Mouse (Mus musculus) yolk sac, embryonic 10.5 days (tissue): ENCODE results near the gene Zmym4.

ENCODE experiments used
- DNase-seq: peaks from one replicate; pipeline ENCODE4 v3.0.0-alpha.2; 2017; ENCODE audit warnings: low spot score

Zmym4 gene

DNA sequence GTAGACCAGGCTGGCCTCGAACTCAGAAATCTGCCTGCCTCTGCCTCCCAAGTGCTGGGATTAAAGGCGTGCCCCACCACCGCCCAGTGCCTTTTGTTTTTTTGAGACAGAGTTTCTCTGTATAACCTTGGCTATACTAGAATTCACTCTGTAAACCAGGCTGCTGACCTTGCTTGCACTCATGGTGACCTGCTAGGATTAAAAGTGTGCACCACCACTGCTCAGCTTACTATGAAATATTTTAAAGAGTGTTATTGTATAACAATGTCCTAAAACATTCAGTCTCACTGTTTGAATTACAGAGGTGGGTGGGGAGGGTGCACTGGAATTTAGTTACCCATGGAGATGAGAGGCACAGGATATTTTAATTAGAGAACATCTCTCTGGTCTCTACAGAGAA is 25.1 kb downstream of the Zmym4 start:
- DNase-seq = no peak

GRCm38 (mm10) chr4:126927701-126928100 is 40.2 kb downstream of the Zmym4 start:
- DNase-seq = no peak

DNA sequence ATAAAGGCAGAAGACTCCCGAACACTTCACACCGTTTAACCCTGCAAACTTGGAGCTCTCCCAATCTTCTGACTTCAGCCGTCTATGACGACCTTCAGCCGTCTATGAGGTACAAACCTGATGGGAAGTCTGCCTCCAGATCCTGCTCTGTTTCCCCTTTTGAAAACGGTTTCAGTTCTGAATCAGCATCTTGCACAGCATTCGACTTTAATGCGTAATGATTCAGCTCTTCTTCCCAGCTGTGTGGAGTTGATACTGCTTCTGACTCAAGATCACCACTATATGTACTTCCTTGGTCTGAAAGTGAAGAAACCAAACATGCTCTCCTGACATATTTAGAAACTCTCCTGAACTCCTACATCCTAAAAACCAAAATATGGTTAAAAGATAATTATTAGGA is 78.1 kb downstream of the Zmym4 start:
- DNase-seq = no peak

GRCm38 (mm10) chr4:126885953-126886352 is 82.0 kb downstream of the Zmym4 start:
- DNase-seq = no peak

- no peak for DNase-seq
Measured at GRCm38 (mm10) chr4:126883602-126884001, 84.3 kb downstream of the Zmym4 start.

DNA sequence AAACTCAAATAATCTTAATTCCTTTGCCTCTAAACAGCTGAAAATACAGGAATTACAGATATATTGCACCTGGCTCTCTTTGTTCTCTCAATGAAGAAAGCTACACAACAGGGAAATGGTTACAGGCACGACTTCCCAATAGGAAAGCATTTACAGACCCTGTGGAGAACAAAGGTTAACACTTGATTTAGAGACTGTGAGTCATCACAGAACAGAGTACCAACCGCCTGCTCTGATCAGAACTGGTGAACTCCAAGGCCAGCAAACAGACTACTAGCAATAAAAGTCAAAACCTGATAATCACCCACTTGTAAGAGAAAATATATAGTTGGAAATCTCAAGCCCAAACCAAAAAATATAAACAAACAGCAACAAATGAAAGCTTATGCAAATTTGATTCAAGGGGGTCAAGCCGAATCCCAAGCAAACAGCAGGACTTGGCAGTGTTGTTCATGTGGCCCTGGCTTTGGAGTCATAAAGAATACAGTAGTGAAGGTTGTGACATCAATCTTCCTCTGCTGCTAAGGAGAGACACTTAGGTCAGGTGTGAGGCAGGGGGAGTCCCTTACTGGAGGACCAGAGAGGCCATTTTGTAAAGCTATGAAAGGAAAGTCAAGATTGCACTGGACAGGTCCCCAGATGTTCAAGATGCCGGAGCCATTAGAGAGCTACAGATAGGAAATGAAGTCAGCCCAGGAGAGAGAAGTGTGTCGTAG is 88.2 kb downstream of the Zmym4 start:
- DNase-seq = peak; percentile 15

DNA sequence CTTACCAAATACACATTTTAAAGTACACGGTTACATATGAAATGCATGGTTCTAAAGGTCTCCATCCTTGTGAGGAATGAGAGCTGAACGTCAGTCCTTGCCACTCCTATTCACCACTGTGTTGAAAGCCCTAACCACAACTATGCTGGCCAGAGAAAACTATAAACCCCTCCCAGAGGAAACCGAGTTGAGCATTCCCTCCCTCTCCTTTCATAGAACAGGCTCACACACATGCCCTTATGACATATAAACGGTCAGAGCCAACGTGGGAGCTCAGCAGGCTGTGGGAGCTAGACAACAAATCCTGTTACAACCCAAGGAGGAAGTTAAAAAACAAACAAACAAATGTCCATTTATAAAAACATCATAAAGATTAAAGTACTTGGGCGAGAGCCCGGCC is 95.2 kb downstream of the Zmym4 start:
- DNase-seq = no peak

DNA sequence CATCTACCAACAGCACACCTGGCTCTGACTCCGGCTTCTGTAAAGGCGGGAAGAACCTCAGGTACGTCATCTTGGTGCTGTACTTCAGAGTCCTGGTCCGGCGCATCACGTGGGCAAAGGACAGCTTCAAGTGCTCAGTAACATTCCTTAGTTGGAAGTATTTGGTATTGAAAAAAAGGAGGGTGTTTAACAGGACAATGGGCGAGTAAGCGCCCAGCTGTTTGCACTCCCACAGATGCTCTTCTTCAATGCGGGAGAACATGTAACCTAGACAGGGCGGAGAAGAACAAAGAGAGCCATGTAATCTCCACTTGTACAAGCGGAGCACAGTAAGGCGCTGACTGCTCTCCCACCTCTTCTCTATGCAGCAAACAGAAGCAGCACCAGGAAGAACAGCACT is 99.2 kb downstream of the Zmym4 start:
- DNase-seq = no peak

GRCm38 (mm10) chr4:126861514-126862266 is 106.2 kb downstream of the Zmym4 start:
- DNase-seq = no peak

DNA sequence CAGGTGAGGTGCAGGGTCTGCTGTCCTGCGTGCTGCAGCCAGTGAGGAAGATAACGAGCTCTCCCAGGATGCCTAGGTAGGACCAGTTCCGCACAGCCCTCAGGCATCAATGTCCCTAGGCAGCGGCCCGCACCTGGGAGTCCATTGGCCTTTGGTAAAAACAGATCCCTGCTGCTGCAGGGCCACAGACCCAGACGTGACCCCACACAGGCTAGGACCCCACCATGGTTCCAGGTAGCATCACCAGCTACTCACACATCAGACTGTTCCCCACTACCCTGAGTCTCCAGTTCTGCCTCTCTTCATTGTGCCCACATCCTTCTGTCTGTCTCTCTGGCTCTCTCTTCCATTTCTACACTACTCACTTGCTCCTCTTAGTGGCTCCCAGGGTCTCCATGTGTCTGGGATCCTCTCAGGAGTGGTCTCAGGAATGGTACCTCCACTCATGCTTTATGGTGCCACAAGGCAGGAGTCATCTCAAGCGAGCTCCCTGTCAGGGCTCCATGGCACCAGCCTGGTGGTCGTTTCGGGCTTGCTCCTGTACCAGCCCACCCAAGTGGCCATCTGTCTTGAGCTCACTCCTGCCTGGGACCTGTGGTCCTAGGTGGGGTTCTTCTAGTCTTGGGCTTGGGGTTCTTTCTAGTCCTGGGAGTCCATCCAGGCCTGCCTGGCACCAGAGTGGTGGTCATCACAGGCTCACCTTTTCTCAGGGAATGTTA is 107.5 kb downstream of the Zmym4 start:
- no peak for DNase-seq

DNA sequence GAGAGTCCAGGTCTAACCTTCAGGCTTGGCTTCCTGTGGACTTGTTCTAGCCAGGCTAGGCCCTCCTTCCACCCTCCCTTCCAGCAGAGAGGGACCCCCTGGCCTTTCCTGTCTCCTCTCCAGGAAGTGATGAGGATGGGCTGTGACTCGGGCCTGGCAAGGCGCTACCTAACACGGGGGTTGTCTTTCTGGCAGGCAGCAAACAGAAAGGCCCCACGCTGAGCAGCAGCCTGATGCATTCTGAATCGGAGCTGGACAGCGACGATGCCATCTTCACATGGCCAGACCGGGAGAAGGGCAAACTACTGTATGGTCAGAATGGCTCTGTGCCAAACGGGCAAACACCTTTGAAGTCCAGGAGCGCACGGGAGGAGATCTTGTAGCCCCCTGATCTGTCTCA is 115.0 kb downstream of the Zmym4 start:
- no peak for DNase-seq

GRCm38 (mm10) chr4:126850778-126851080 is 117.2 kb downstream of the Zmym4 start:
- DNase-seq = no peak

DNA sequence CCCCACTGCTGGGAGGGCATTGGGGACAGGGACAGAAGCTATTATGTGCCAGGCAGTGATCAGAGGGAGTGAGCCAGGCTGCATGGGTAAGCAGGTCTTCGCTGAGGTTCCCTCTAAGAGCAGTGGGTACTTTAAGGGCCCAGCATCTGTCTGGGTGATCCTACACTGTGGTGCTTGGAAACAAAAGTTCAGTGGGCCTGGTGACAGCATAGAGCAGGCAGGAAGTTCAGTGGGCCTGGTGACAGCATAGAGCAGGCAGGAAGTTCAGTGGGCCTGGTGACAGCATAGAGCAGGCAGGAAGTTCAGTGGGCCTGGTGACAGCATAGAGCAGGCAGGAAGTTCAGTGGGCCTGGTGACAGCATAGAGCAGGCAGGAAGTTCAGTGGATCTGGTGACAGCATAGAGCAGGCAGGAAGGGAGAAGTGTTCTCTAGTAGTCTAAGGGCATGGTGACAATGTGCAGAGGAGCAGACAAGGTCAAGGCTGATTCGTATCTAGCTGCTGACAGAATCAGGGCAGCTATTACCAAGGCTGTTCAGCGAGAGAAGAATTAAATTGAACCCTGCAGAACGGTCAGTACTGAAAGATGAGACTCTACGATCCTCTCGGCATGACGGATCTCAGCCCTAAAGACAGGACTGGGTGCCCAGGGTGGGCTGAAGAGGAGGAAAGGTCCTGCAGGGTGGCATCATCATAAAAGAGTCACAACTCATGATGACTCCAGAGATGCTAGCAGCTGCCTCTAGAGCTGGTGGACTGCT is 117.7 kb downstream of the Zmym4 start:
- no peak for DNase-seq

GRCm38 (mm10) chr4:126846971-126847370 is 121.0 kb downstream of the Zmym4 start:
- DNase-seq = no peak

DNA sequence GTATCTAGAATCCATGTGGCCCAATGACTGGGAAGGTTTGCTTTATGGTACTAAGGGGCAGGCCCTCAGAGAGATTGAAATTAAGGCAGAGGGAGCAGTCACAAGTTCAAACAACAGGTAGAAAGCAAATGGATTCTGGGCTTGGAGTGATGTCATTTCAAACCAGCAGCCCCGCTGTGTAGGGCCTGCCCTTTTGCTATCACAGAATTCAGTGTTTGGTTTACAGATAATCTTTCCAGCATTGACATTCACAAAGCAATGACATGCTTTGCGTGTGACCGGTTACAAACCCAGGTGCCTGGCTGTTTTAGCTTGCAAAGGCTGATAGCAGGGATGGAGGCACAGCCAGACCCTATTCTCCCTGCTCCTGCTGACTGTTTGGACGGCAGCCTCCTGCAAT is 122.3 kb downstream of the Zmym4 start:
- no peak for DNase-seq

DNA sequence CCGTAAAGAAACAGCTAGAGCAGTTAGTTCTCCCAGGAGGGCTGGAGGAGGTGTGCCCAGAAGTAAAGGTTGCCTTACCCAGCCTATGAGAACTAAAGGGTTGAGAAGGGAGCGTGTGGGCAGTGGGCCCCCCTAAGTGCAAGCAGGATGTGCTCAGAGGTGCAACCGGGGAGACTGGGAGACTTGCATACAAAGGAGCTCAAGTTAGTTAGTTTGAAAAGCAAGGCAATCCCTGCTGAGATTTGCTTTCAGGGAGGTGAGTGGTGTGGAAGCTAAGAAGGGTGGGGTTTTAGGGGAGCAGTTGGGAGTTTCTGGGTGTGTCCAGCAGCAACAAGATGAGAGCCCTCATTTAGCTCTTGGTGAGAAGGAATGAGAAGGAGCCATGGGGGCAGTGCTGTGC is 125.0 kb downstream of the Zmym4 start:
- DNase-seq = no peak

GRCm38 (mm10) chr4:126840996-126841560 is 126.9 kb downstream of the Zmym4 start:
- DNase-seq = no peak

DNA sequence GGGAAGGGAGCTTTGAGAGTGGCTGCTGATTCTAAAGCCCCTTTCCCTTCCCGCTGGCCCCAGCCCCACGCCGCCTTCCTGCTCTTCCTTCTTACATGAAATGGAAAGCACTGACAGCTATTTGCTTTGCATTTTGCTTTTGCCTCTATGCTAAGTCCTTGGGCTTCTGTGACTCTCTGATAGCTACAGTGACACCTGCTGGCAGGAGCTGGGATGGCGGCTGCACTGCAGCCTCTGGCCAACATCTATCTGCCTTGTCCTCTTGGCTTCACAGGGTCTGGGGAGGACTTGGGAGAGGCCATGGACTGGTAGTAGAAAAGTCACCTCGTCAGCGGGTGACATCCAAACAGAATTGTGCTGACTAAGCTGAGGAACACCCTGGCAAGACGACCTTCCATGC is 128.1 kb downstream of the Zmym4 start:
- peak; percentile 67 for DNase-seq

GRCm38 (mm10) chr4:126838799-126839198 is 129.1 kb downstream of the Zmym4 start:
- DNase-seq = no peak

- no peak for DNase-seq
Measured at GRCm38 (mm10) chr4:126831122-126831521, 136.8 kb downstream of the Zmym4 start.

DNA sequence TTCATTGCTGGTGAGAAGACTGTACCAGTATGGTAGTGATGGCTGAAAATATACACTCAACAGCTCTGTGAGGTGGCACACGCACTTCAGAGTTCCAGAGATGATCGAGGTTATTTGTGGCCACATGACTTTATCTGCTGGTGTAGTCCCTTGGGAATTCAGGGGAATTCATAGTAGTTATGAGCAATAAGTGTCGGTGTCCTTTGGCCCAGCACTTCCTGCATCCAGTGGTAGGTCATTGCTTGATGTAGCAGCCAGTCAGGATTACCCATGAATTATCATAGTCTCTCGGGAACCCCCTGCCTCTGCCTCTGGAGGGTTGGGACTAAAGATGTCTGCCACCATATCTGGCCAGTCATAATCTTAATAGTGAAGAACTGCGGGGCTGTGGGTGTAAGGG is 144.0 kb downstream of the Zmym4 start:
- no peak for DNase-seq
